Comparison of ENCODE assay signal across 8 mouse cellular contexts in genomic region chr2:131935390-131936105, GRCm38 (mm10). TPM values are rescaled to one million over a fixed set of nuclear protein-coding genes. Genes with fewer than 3 reads are reported as not detected.
DNase-seq lines count a peak whose midpoint lies in the region; ATAC-seq and TF ChIP-seq lines count a peak whose summit lies in the region.

No protein-coding gene starts in this region.

- no peaks in the 10 kb centered on the region; the same call in 1 of the 2 replicates for H3K4me1 ChIP-seq in embryonic fibroblast, embryonic 13.5 days (ENCODE audit: control insufficient read depth, insufficient read depth, low read length)
- peaks cover 41% of the 10 kb centered on the region for H3K4me1 ChIP-seq in liver, embryonic 15.5 days (replicated peaks)

- intact Hi-C loops in gastrocnemius, postnatal 36 days (cut with DNase I), result no loop called here

- H3K9me3 ChIP-seq in liver, embryonic 15.5 days (replicated peaks), result no peaks in the 10 kb centered on the region

- DNase-seq in cerebellum, adult 18-20 months, result peak; percentile 19 to 22
- no peak for DNase-seq in cerebellum, adult 11-12 months
- peak; percentile 93 for DNase-seq in 416B (ENCODE audit: low read depth)
- DNase-seq in thymus, postnatal 4 days, result peak; percentile 48
- no peak for DNase-seq in gastrocnemius, postnatal 36 days
- DNase-seq in frontal cortex, postnatal 25 days (ENCODE audit: low spot score in 2 of 2), result no peak

- WGBS in liver, embryonic 15.5 days (ENCODE audit: insufficient replicate concordance), result 59% methylated on average over 10 of the region's 10 CpGs

- H3K4me3 ChIP-seq in embryonic fibroblast, embryonic 13.5 days (ENCODE audit: insufficient read depth, low read length), result no peak overlapping the region
- H3K4me3 ChIP-seq in liver, embryonic 15.5 days (replicated peaks), result no peak overlapping the region

- no peaks in the 10 kb centered on the region for H3K27me3 ChIP-seq in liver, embryonic 15.5 days

- 0 out of 2 replicates have a peak overlapping the region, but pooled peaks have one; percentile 29 for H3K27ac ChIP-seq in embryonic fibroblast, embryonic 13.5 days (ENCODE audit: insufficient read depth, low read length)
- no peak overlapping the region for H3K27ac ChIP-seq in liver, embryonic 15.5 days (replicated peaks)

- TF ChIP-seq CTCF in embryonic fibroblast, embryonic 13.5 days (IDR thresholded peaks at IDR 0.05; ENCODE audit: borderline replicate concordance, insufficient read depth, low read length), result peak; percentile 36; the same call in 1 of the 2 replicates

- peaks cover 11% of the 10 kb centered on the region for H3K36me3 ChIP-seq in liver, embryonic 15.5 days (replicated peaks)

- no peak overlapping the region for H3K9ac ChIP-seq in liver, embryonic 15.5 days

- TF ChIP-seq POLR2A in embryonic fibroblast, embryonic 13.5 days (IDR thresholded peaks at IDR 0.05; ENCODE audit: low read depth, low read length), result no peak

- no peak overlapping the region for H3K4me2 ChIP-seq in liver, embryonic 15.5 days

- ATAC-seq in liver, embryonic 15.5 days (ENCODE audit: insufficient read depth), result peak; percentile 55; the same call in 1 of the 2 replicates

RNA-seq across cellular contexts. Expression of gene Prnd, which starts 15.1 kb away (rescaled TPM):
- 1.3 and 1.5 TPM in 2 replicates for polyA plus RNA-seq in embryonic fibroblast, embryonic 13.5 days (2011; ENCODE audit: insufficient read length, low read depth, missing spikeins)
- polyA plus RNA-seq in liver, embryonic 15.5 days (2015; fragmentation: Nextera tagmentation; extraction: Ambion mirVana), result 0.37 and 0.56 TPM in 2 replicates
- total RNA-seq in gastrocnemius, postnatal 36 days (2021), result under 1 TPM; 0.39 to 0.84 TPM

RNA-seq across cellular contexts. Expression of gene Prn, which starts 25.8 kb away (rescaled TPM):
- not detected in 2 replicates for polyA plus RNA-seq in embryonic fibroblast, embryonic 13.5 days (2011; ENCODE audit: insufficient read length, low read depth, missing spikeins)
- 0.12 TPM in 1 of 2 replicates, not detected in the other for polyA plus RNA-seq in liver, embryonic 15.5 days (2015; fragmentation: Nextera tagmentation; extraction: Ambion mirVana)
- under 1 TPM; 0.15 to 0.39 TPM for total RNA-seq in gastrocnemius, postnatal 36 days (2021)

RNA-seq across cellular contexts. Expression of gene Prnp, which starts 25.8 kb away (rescaled TPM):
- 207 and 213 TPM in 2 replicates for polyA plus RNA-seq in embryonic fibroblast, embryonic 13.5 days (2011; ENCODE audit: insufficient read length, low read depth, missing spikeins)
- 32.1 and 34.1 TPM in 2 replicates for polyA plus RNA-seq in liver, embryonic 15.5 days (2015; fragmentation: Nextera tagmentation; extraction: Ambion mirVana)
- total RNA-seq in gastrocnemius, postnatal 36 days (2021), result 10 to 100 TPM; 69.7 to 94.8 TPM

Comparison
In these comparisons a context has a peak if more than half of its experiments do, and no peak if none do; other contexts are left out.
1. DNase-seq: peak in cerebellum, adult 18-20 months (2 of 2), 416B (single experiment) and thymus, postnatal 4 days (single experiment); none in cerebellum, adult 11-12 months (single experiment), gastrocnemius, postnatal 36 days (0 of 2) and frontal cortex, postnatal 25 days (0 of 2).